In the genomic region with DNA sequence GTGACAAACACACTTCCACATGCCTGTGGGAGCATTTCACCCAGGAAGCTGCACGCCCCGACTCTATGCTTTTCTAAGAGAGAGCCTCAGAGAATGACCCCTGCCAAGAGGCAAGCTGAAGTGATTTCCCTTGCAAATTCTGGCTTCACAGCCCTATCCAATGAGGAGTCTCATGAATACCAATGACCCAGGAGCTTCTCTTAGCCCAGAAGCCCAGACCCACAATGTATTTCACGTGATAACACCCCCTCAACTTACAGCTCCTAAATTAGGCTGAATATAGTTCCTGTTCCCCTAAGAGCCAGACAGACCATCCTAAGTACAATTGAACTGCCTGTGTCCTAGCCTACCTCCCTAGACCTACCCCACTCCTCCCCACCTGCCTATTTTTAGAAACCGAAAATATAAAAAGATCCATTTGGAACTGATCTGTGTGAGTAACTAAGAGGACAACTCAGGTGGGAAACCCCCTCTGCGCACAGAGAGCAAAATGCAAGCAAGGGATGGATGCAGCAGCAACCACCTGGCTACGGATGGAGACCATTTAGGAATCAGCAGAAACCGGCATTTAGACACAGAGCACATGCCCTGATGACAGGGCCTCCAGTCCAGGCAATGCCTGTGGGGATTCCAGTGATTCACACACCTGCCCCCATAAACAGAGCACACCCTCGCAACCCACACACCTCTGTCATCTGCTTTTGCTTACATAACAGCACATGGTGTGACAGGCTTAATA, we compare ENCODE assay signal across 12 mouse cellular contexts. TPM values are rescaled to one million over a fixed set of nuclear protein-coding genes. Genes with fewer than 3 reads are reported as not detected.
DNase-seq lines count a peak whose midpoint lies in the region; ATAC-seq and TF ChIP-seq lines count a peak whose summit lies in the region.
"Had no signal": no experiment of that assay in that cellular context is flagged by ENCODE, and none has a peak within 500 bp of the region (broad histone marks: within the 10 kb centered on the region; RNA-seq: fewer than 3 reads in every experiment).

No protein-coding gene starts in this region.

- no peak overlapping the region for H3K4me3 ChIP-seq in intestine, embryonic 14.5 days (ENCODE audit: low read depth, low read length)
- no peak overlapping the region for H3K4me3 ChIP-seq in intestine, postnatal 0 days (ENCODE audit: low read depth, low read length)
- H3K4me3 ChIP-seq in CH12.LX (replicated peaks in 1 of 3; ENCODE audit: low read depth in 2 of 3, low read length in 2 of 3, poor library complexity in 1 of 3) = peak overlapping the region; percentile 36 to 65 (median 57)
- H3K4me3 ChIP-seq in liver, embryonic 11.5 days (ENCODE audit: low read depth, low read length) = no peak overlapping the region
- H3K4me3 ChIP-seq: heart, embryonic 13.5 days; lung, embryonic 15.5 days had no signal

- peak; percentile 80 for TF ChIP-seq POLR2A in CH12.LX (IDR thresholded peaks at IDR 0.05; ENCODE audit: low read depth, low read length)

- no peak overlapping the region for H3K27ac ChIP-seq in intestine, embryonic 14.5 days (ENCODE audit: low read depth)
- H3K27ac ChIP-seq in intestine, postnatal 0 days (ENCODE audit: low read depth, low read length) = no peak overlapping the region
- peak overlapping the region; percentile 83 for H3K27ac ChIP-seq in CH12.LX (ENCODE audit: insufficient read depth, low read depth)
- H3K27ac ChIP-seq in liver, embryonic 11.5 days (ENCODE audit: low read depth, low read length) = no peak overlapping the region
- H3K27ac ChIP-seq: heart, embryonic 13.5 days; lung, embryonic 15.5 days had no signal

- H3K4me2 ChIP-seq in intestine, embryonic 14.5 days (ENCODE audit: low read length) = no peak overlapping the region
- H3K4me2 ChIP-seq in intestine, postnatal 0 days (replicated peaks; ENCODE audit: low read depth) = no peak overlapping the region
- peak overlapping the region; percentile 99 for H3K4me2 ChIP-seq in CH12.LX (ENCODE audit: insufficient read depth, low read depth, poor library complexity, severe bottlenecking)
- no peak overlapping the region for H3K4me2 ChIP-seq in liver, embryonic 11.5 days
- H3K4me2 ChIP-seq: lung, embryonic 15.5 days had no signal

- no peak for TF ChIP-seq CTCF in intestine, postnatal 0 days (IDR thresholded peaks at IDR 0.05; ENCODE audit: low read depth)
- no peak for TF ChIP-seq CTCF in CH12.LX (conservative IDR thresholded peaks at IDR 0.05 in 1 of 2, IDR thresholded peaks at IDR 0.05 in 1 of 2; ENCODE audit: low read depth in 2 of 2, low read length in 2 of 2)

- no peaks in the 10 kb centered on the region for H3K36me3 ChIP-seq in intestine, embryonic 14.5 days (ENCODE audit: control insufficient read depth, insufficient read depth, low read length)
- no peaks in the 10 kb centered on the region for H3K36me3 ChIP-seq in intestine, postnatal 0 days (ENCODE audit: control insufficient read depth, insufficient read depth)
- H3K36me3 ChIP-seq in CH12.LX (replicated peaks in 1 of 2; ENCODE audit: control insufficient read depth in 1 of 2, insufficient read depth in 1 of 2, low read length in 1 of 2) = no peaks in the 10 kb centered on the region
- H3K36me3 ChIP-seq in liver, embryonic 11.5 days (ENCODE audit: control insufficient read depth, insufficient read depth, low read length) = no peaks in the 10 kb centered on the region
- H3K36me3 ChIP-seq: heart, embryonic 13.5 days; lung, embryonic 15.5 days had no signal

- intact Hi-C loops in left cerebral cortex, postnatal 36 days (cut with DNase I) = loop anchor here (5.0 kb wide), 4 partner anchors 54 to 201 kb away; no protein-coding TSS in a partner anchor

- dilution Hi-C loops in CH12.LX (cut with MboI; ENCODE audit: extremely low pct_ligation_motif_present, extremely low pct_unique_long_range_greater_than_20kb, low sequenced_read_pairs) = no loop called here

- peak; percentile 54; the same call in 1 of the 2 replicates for TF ChIP-seq EP300 in CH12.LX (IDR thresholded peaks at IDR 0.05; ENCODE audit: low read length)

- WGBS in intestine, embryonic 14.5 days = 42% methylated on average over 8 of the region's 8 CpGs
- WGBS in intestine, postnatal 0 days = 52% methylated on average over 8 of the region's 8 CpGs
- WGBS in liver, embryonic 11.5 days = 51% methylated on average over 8 of the region's 8 CpGs

- peaks cover 56% of the 10 kb centered on the region for H3K27me3 ChIP-seq in intestine, embryonic 14.5 days (replicated peaks; ENCODE audit: control insufficient read depth, insufficient read depth, low read length)
- peaks cover 43% of the 10 kb centered on the region for H3K27me3 ChIP-seq in intestine, postnatal 0 days (replicated peaks; ENCODE audit: control insufficient read depth, insufficient read depth, low read length)
- H3K27me3 ChIP-seq in CH12.LX (replicated peaks) = peaks cover 15% of the 10 kb centered on the region
- H3K27me3 ChIP-seq in liver, embryonic 11.5 days (replicated peaks; ENCODE audit: control insufficient read depth, insufficient read depth, low read length) = peaks cover 52% of the 10 kb centered on the region

- no peaks in the 10 kb centered on the region for H3K9me3 ChIP-seq in intestine, embryonic 14.5 days (ENCODE audit: control insufficient read depth, low read length)
- H3K9me3 ChIP-seq in intestine, postnatal 0 days (ENCODE audit: control insufficient read depth) = no peaks in the 10 kb centered on the region
- no peaks in the 10 kb centered on the region for H3K9me3 ChIP-seq in CH12.LX (replicated peaks; ENCODE audit: low read length)
- H3K9me3 ChIP-seq in liver, embryonic 11.5 days (ENCODE audit: control insufficient read depth, low read length) = no peaks in the 10 kb centered on the region
- H3K9me3 ChIP-seq: heart, embryonic 13.5 days; lung, embryonic 15.5 days had no signal

- in situ Hi-C loops in CH12.LX (cut with MboI; ENCODE audit: low pct_ligation_motif_present, low pct_unique_long_range_greater_than_20kb, low sequenced_read_pairs) = no loop called here

- H3K9ac ChIP-seq in intestine, embryonic 14.5 days (ENCODE audit: low read length) = no peak overlapping the region
- H3K9ac ChIP-seq in intestine, postnatal 0 days (ENCODE audit: low read depth, low read length) = no peak overlapping the region
- peak overlapping the region; percentile 29; the same call in 1 of the 2 replicates for H3K9ac ChIP-seq in CH12.LX (ENCODE audit: insufficient read depth, low read depth)
- H3K9ac ChIP-seq in liver, embryonic 11.5 days (ENCODE audit: low read depth, low read length) = no peak overlapping the region
- H3K9ac ChIP-seq: heart, embryonic 13.5 days; lung, embryonic 15.5 days had no signal

- no peak; the same call in none of the 2 replicates for TF ChIP-seq RAD21 in CH12.LX (IDR thresholded peaks at IDR 0.05; ENCODE audit: low read depth, low read length)

- H3K79me2 ChIP-seq in CH12.LX (replicated peaks; ENCODE audit: control insufficient read depth, extremely low read depth, insufficient read depth, poor library complexity, severe bottlenecking) = no peaks in the 10 kb centered on the region

- ATAC-seq in intestine, embryonic 14.5 days (replicated peaks; ENCODE audit: low FRiP score, low TSS enrichment, low read depth) = no peak
- ATAC-seq in intestine, postnatal 0 days = no peak
- ATAC-seq in liver, embryonic 11.5 days (replicated peaks; ENCODE audit: low FRiP score) = no peak
- ATAC-seq: intestine, embryonic 16.5 days had no signal

- DNase-seq in intestine, embryonic 14.5 days (ENCODE audit: low spot score) = peak; percentile 40
- DNase-seq in CH12.LX (ENCODE audit: extremely low read depth) = peak; percentile 91
- peak; percentile 19 to 30 for DNase-seq in cerebellum, postnatal 10 days
- peak; percentile 51 to 59 for DNase-seq in left cerebral cortex, postnatal 36 days (ENCODE audit: low spot score in 2 of 2)
- no peak for DNase-seq in adrenal gland, adult 8-10 months
- no peak for DNase-seq in liver, embryonic 11.5 days (ENCODE audit: low spot score)
- DNase-seq in lung, postnatal 10 days = no peak
- DNase-seq: thymus, adult 18-20 months had no signal

- peaks cover 2% of the 10 kb centered on the region; the same call in 1 of the 2 replicates for H3K4me1 ChIP-seq in intestine, embryonic 14.5 days (replicated peaks; ENCODE audit: control insufficient read depth, insufficient read depth, low read length)
- H3K4me1 ChIP-seq in intestine, postnatal 0 days (replicated peaks; ENCODE audit: control insufficient read depth, insufficient read depth, low read length) = 0 out of 2 replicates have a peak, but pooled peaks cover 3% of the 10 kb centered on the region
- peaks cover 8 to 43% of the 10 kb centered on the region in 2 experiments for H3K4me1 ChIP-seq in CH12.LX (ENCODE audit: control insufficient read depth in 1 of 2, insufficient read depth in 2 of 2)
- no peaks in the 10 kb centered on the region for H3K4me1 ChIP-seq in liver, embryonic 11.5 days (replicated peaks; ENCODE audit: control insufficient read depth, insufficient read depth, low read length)

TF ChIP-seq in CH12.LX, 34 proteins besides CTCF, POLR2A, EP300 and RAD21 (continues in another document):
- TF ChIP-seq HCFC1 (IDR thresholded peaks at IDR 0.05; ENCODE audit: low read depth, low read length) (no peak), UBTF (IDR thresholded peaks at IDR 0.05; ENCODE audit: low read depth, low read length) (no peak), NELFE (IDR thresholded peaks at IDR 0.05; ENCODE audit: low read depth, low read length) (peak; percentile 85), TBP (conservative IDR thresholded peaks at IDR 0.05; ENCODE audit: low read depth, low read length) (peak; percentile 95), GABPA (IDR thresholded peaks at IDR 0.05; ENCODE audit: insufficient replicate concordance, low read depth, low read length) (no peak), KAT2A (IDR thresholded peaks at IDR 0.05; ENCODE audit: insufficient replicate concordance, low read length) (no peak), ZC3H11A (IDR thresholded peaks at IDR 0.05; ENCODE audit: low read depth, low read length) (no peak), ETS1 (conservative IDR thresholded peaks at IDR 0.05; ENCODE audit: low read depth, low read length) (peak; percentile 53), BHLHE40 (IDR thresholded peaks at IDR 0.05; ENCODE audit: low read depth, low read length) (peak; percentile 94), SMC3 (IDR thresholded peaks at IDR 0.05; ENCODE audit: low read depth, low read length) (no peak; the same call in 1 of the 2 replicates), MEF2A (IDR thresholded peaks at IDR 0.05; ENCODE audit: borderline replicate concordance, low read depth, low read length) (peak; percentile 97), NRF1 (IDR thresholded peaks at IDR 0.05; ENCODE audit: low read depth, low read length) (no peak)

RNA-seq across cellular contexts. Expression of a gene that starts 2.1 kb away (rescaled TPM):
- 0.92 and 1.3 TPM in 2 replicates for polyA plus RNA-seq in intestine, embryonic 14.5 days (2014; fragmentation: Nextera tagmentation; extraction: Ambion mirVana)
- 0.34 and 0.42 TPM in 2 replicates for polyA plus RNA-seq in intestine, postnatal 0 days (2015; fragmentation: Nextera tagmentation; extraction: Ambion mirVana)
- 8.0 and 8.7 TPM in 2 replicates for total RNA-seq in CH12.LX (2012; rRNA removed)
- 4.0 and 4.4 TPM in 2 replicates for total RNA-seq in CH12.LX (2014; rRNA removed)
- 6.2 and 7.7 TPM in 2 replicates for polyA plus RNA-seq in CH12.LX (2012; ENCODE audit: insufficient read length, low read depth)
- 10 to 100 TPM; 80.5 to 92.6 TPM for total RNA-seq in left cerebral cortex, postnatal 36 days (2021)
- total RNA-seq in adrenal gland, adult 8-10 months (2022) = 1 to 10 TPM; 2.3 to 6.9 (median 4.9) TPM
- polyA plus RNA-seq in liver, embryonic 11.5 days (2014; fragmentation: Nextera tagmentation; extraction: Ambion mirVana) = 0.17 and 0.18 TPM in 2 replicates

Comparison
In these comparisons a context has a peak if more than half of its experiments do, and no peak if none do; other contexts are left out.
1. DNase-seq: peak in intestine, embryonic 14.5 days (single experiment), CH12.LX (single experiment), cerebellum, postnatal 10 days (2 of 2) and left cerebral cortex, postnatal 36 days (2 of 2); none in adrenal gland, adult 8-10 months (single experiment), liver, embryonic 11.5 days (single experiment) and lung, postnatal 10 days (single experiment).
2. H3K4me3 ChIP-seq: peak in CH12.LX (3 of 3); none in intestine, embryonic 14.5 days (single experiment), intestine, postnatal 0 days (single experiment) and liver, embryonic 11.5 days (single experiment).